Mouse (Mus musculus) intestine, embryonic 16.5 days (tissue): ENCODE measurements around the gene Wap. TPM values are rescaled to one million over a fixed set of nuclear protein-coding genes. Genes with fewer than 3 reads are reported as not detected.
A peak's percentile ranks its signal among the peaks of the same experiment; 100 is the strongest.

Experiments used
- ATAC-seq: fragments of 200-750 bp; cut with Nextera tagmentation; 2 replicates; pipeline ENCODE4 v1.8.0; 2017; ENCODE audit warnings: moderate TSS enrichment, moderate library complexity
- H3K27ac ChIP-seq: fragments of 300-500 bp; sonication (generic); 2 replicates; pipeline ENCODE4 v1.5.1; 2014; ENCODE audit warnings: mild to moderate bottlenecking, low read length
- H3K27me3 ChIP-seq: fragments of 300-500 bp; sonication (generic); replicated peaks from 2 replicates; pipeline ENCODE4 v1.6.1; 2014; ENCODE audit warnings: low read length, control low read depth, mixed read lengths; ENCODE audit not compliant: control insufficient read depth, insufficient read depth
- H3K36me3 ChIP-seq: fragments of 300-500 bp; sonication (generic); 2 replicates; pipeline ENCODE4 v1.6.1; 2014; ENCODE audit warnings: low read length, control low read depth; ENCODE audit not compliant: control insufficient read depth, insufficient read depth
- H3K4me1 ChIP-seq: fragments of 300-500 bp; sonication (generic); 2 replicates; pipeline ENCODE4 v1.6.1; 2014; ENCODE audit warnings: low read length, control low read depth, mixed read lengths; ENCODE audit not compliant: control insufficient read depth, insufficient read depth
- H3K4me2 ChIP-seq: fragments of 300-500 bp; sonication (generic); 2 replicates; pipeline ENCODE4 v1.6.1; 2014; ENCODE audit warnings: low read depth, low read length, control low read depth
- H3K4me3 ChIP-seq: fragments of 300-500 bp; sonication (generic); 2 replicates; pipeline ENCODE4 v1.5.1; 2014; ENCODE audit warnings: mild to moderate bottlenecking, low read length
- H3K9ac ChIP-seq: fragments of 300-500 bp; sonication (generic); 2 replicates; pipeline ENCODE4 v1.6.1; 2014; ENCODE audit warnings: low read depth, low read length
- H3K9me3 ChIP-seq: fragments of 300-500 bp; sonication (generic); 2 replicates; pipeline ENCODE4 v1.6.1; 2016; ENCODE audit warnings: low read length, control low read depth; ENCODE audit not compliant: control insufficient read depth
- WGBS: fragments of 180-500 bp; shearing (Covaris S2); extraction: QIAGEN DNeasy Blood & Tissue Kit; methylation state at CpG from one replicate; pipeline ENCODE4 v1.1.7; 2014; 5-methylcytosine and 5-hydroxymethylcytosine counted together
- polyA plus RNA-seq: library from polyadenylated mRNA; unstranded; fragments of >200 nt; fragmentation: Nextera tagmentation; extraction: Ambion mirVana; gene quantifications from 2 replicates; pipeline ENCODE4 v1.2.1, GENCODE M21; 2015

Gene Wap
- polyA plus RNA-seq, 1 experiment from 2014 or later, result not detected

GRCm38 (mm10) chr11:6623704-6624103 is 14.7 kb downstream of the Wap start:
- Histone ChIP-seq H3K27me3 (no peaks in the 10 kb centered on the region), H3K27ac (no peak overlapping the region), H3K4me2 (peak overlapping the region; percentile 72), H3K4me3 (peak overlapping the region; percentile 78), H3K36me3 (peaks cover 31% of the 10 kb centered on the region), H3K9ac (peak overlapping the region; percentile 87; the same call in 1 of the 2 replicates), H3K9me3 (no peaks in the 10 kb centered on the region), H3K4me1 (peaks cover 20% of the 10 kb centered on the region)
- no peak for ATAC-seq
- 76% methylated on average over 10 of the region's 10 CpGs for WGBS

GRCm38 (mm10) chr11:6615250-6616205 is 22.9 kb downstream of the Wap start:
- ATAC-seq, result no peak
- peaks cover 45% of the 10 kb centered on the region for H3K36me3 ChIP-seq

GRCm38 (mm10) chr11:6605491-6606399 is 32.7 kb downstream of the Wap start, which contains the start of gene Nacad:
Gene Nacad, minus strand, starts transcription at chr11:6606053.
- H3K4me2 ChIP-seq, result peak within 1 kb of the TSS; percentile 70
- H3K9ac ChIP-seq, result peak within 1 kb of the TSS; percentile 61
- no peaks in the 10 kb centered on the region for H3K9me3 ChIP-seq
- 7% methylated on average over 32 of the region's 41 CpGs for WGBS
- H3K27me3 ChIP-seq, result peaks cover 21% of the 10 kb centered on the region; the same call in 1 of the 2 replicates
- H3K36me3 ChIP-seq, result no peaks in the 10 kb centered on the region
- H3K4me1 ChIP-seq, result peaks cover 21% of the 10 kb centered on the region
- peak within 1 kb of the TSS; percentile 49 for H3K4me3 ChIP-seq
- H3K27ac ChIP-seq, result 0 out of 2 replicates have a peak within 1 kb of the TSS, but pooled peaks have one; percentile 18
- peak; percentile 72 for ATAC-seq

More at GRCm38 (mm10) chr11:6615250-6616205, 22.9 kb downstream of the Wap start:
- Histone ChIP-seq H3K27me3 (no peaks in the 10 kb centered on the region), H3K4me3 (no peak overlapping the region), H3K4me2 (no peak overlapping the region), H3K4me1 (no peaks in the 10 kb centered on the region), H3K9me3 (no peaks in the 10 kb centered on the region), H3K9ac (no peak overlapping the region), H3K27ac (no peak overlapping the region)
- 87% methylated on average over 12 of the region's 12 CpGs for WGBS

- WGBS, result 19% methylated on average over 13 of the region's 13 CpGs
- peak overlapping the region; percentile 61 for H3K9ac ChIP-seq
- no peaks in the 10 kb centered on the region for H3K36me3 ChIP-seq
- ATAC-seq, result no peak
- peaks cover 21% of the 10 kb centered on the region for H3K4me1 ChIP-seq
- H3K27ac ChIP-seq, result 0 out of 2 replicates have a peak overlapping the region, but pooled peaks have one; percentile 18
- H3K4me3 ChIP-seq, result peak overlapping the region; percentile 49
- H3K4me2 ChIP-seq, result peak overlapping the region; percentile 70
- peaks cover 21% of the 10 kb centered on the region; the same call in 1 of the 2 replicates for H3K27me3 ChIP-seq
- no peaks in the 10 kb centered on the region for H3K9me3 ChIP-seq
Measured at GRCm38 (mm10) chr11:6605021-6605481, 33.4 kb downstream of the Wap start.

- peak overlapping the region; percentile 70; the same call in 1 of the 2 replicates for H3K4me2 ChIP-seq
- H3K27ac ChIP-seq, result no peak overlapping the region
- no peak for ATAC-seq
- peak overlapping the region; percentile 49 for H3K4me3 ChIP-seq
- H3K36me3 ChIP-seq, result no peaks in the 10 kb centered on the region
- peaks cover 21% of the 10 kb centered on the region for H3K4me1 ChIP-seq
- no peak overlapping the region for H3K9ac ChIP-seq
- peaks cover 21% of the 10 kb centered on the region; the same call in 1 of the 2 replicates for H3K27me3 ChIP-seq
- H3K9me3 ChIP-seq, result no peaks in the 10 kb centered on the region
Measured at GRCm38 (mm10) chr11:6604604-6604936, 33.9 kb downstream of the Wap start.

GRCm38 (mm10) chr11:6603887-6604603 is 34.4 kb downstream of the Wap start:
- H3K4me2 ChIP-seq, result peak overlapping the region; percentile 37
- 17% methylated on average over 12 of the region's 12 CpGs for WGBS
- H3K9me3 ChIP-seq, result no peaks in the 10 kb centered on the region
- ATAC-seq, result peak; percentile 31; the same call in 1 of the 2 replicates
- peak overlapping the region; percentile 2; the same call in 1 of the 2 replicates for H3K4me3 ChIP-seq
- H3K27me3 ChIP-seq, result peaks cover 21% of the 10 kb centered on the region; the same call in 1 of the 2 replicates
- H3K36me3 ChIP-seq, result no peaks in the 10 kb centered on the region
- peak overlapping the region; percentile 22; the same call in 1 of the 2 replicates for H3K9ac ChIP-seq
- peaks cover 27% of the 10 kb centered on the region for H3K4me1 ChIP-seq
- no peak overlapping the region for H3K27ac ChIP-seq

- Histone ChIP-seq H3K9ac (no peak overlapping the region), H3K4me2 (no peak overlapping the region), H3K4me3 (no peak overlapping the region), H3K9me3 (no peaks in the 10 kb centered on the region), H3K27me3 (peaks cover 21% of the 10 kb centered on the region; the same call in 1 of the 2 replicates), H3K27ac (no peak overlapping the region), H3K4me1 (peaks cover 31% of the 10 kb centered on the region), H3K36me3 (no peaks in the 10 kb centered on the region)
- ATAC-seq, result no peak
- 76% methylated on average over 9 of the region's 9 CpGs for WGBS
Measured at GRCm38 (mm10) chr11:6603224-6603623, 35.2 kb downstream of the Wap start.

- Histone ChIP-seq H3K27me3 (peaks cover 21% of the 10 kb centered on the region; the same call in 1 of the 2 replicates), H3K9me3 (no peaks in the 10 kb centered on the region), H3K36me3 (no peaks in the 10 kb centered on the region), H3K9ac (no peak overlapping the region), H3K4me3 (no peak overlapping the region), H3K4me1 (peaks cover 35% of the 10 kb centered on the region), H3K4me2 (no peak overlapping the region), H3K27ac (no peak overlapping the region)
- ATAC-seq, result no peak
- WGBS, result 73% methylated on average over 9 of the region's 9 CpGs
Measured at GRCm38 (mm10) chr11:6602662-6603061, 35.8 kb downstream of the Wap start.
